In the genomic region with DNA sequence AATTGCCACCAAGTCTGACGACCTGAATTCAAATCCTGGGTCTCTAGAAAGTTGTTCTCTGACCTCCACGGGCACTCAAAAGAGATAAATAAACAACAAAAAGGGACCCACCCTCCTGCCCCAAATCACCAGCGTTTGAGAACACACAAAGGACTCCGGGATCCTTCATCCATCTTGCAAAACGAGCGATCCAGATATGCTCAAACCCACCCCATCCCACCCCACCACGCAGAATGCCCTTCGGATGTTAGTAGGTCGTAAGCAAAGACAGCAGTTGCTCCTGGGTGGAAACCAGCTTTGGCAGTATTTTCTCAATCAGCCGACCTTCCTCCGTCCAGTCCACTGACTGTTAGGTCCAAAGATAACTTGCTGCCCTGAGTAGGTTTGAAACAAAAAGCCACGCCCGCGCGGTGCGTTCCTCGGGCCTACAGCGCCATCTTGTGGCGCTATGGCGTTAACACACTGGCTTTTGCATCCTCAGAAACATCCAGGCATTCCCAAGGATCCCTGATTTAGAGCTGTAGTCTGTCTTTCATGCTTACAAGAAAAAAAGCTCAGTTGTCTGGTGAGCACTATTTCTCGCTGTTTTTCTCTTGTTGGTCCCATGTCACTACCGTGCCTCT, we compare ENCODE assay signal across 8 mouse cellular contexts. TPM values are rescaled to one million over a fixed set of nuclear protein-coding genes. Genes with fewer than 3 reads are reported as not detected.
DNase-seq lines count a peak whose midpoint lies in the region; ATAC-seq lines count a peak whose summit lies in the region.

No protein-coding gene starts in this region.

- ATAC-seq in forebrain, embryonic 11.5 days (replicated peaks; ENCODE audit: low FRiP score): peak; percentile 71
- no peak; the same call in 1 of the 2 replicates for ATAC-seq in heart, embryonic 16.5 days (replicated peaks; ENCODE audit: extremely low read depth, insufficient read depth, low FRiP score)
- no peak for ATAC-seq in liver, embryonic 13.5 days (ENCODE audit: low read depth)
- peak; percentile 80; the same call in 1 of the 2 replicates for ATAC-seq in neural tube, embryonic 15.5 days (ENCODE audit: low FRiP score)
- ATAC-seq in erythroid progenitor cell, adult 5-6 weeks (replicated peaks; ENCODE audit: low FRiP score, poor library complexity, severe bottlenecking): no peak

- H3K4me1 ChIP-seq in forebrain, embryonic 11.5 days (replicated peaks; ENCODE audit: control insufficient read depth, insufficient read depth, low read length): no peaks in the 10 kb centered on the region
- H3K4me1 ChIP-seq in heart, embryonic 16.5 days (ENCODE audit: control insufficient read depth, insufficient read depth, low read length): no peaks in the 10 kb centered on the region
- H3K4me1 ChIP-seq in liver, embryonic 13.5 days (replicated peaks): no peaks in the 10 kb centered on the region
- H3K4me1 ChIP-seq in neural tube, embryonic 15.5 days: peaks cover 2% of the 10 kb centered on the region; the same call in 1 of the 2 replicates

- peak overlapping the region; percentile 47; the same call in 1 of the 2 replicates for H3K9ac ChIP-seq in forebrain, embryonic 11.5 days (ENCODE audit: low read length)
- H3K9ac ChIP-seq in heart, embryonic 16.5 days (ENCODE audit: low read length): peak overlapping the region; percentile 55
- H3K9ac ChIP-seq in liver, embryonic 13.5 days: no peak overlapping the region
- 0 out of 2 replicates have a peak overlapping the region, but pooled peaks have one; percentile 41 for H3K9ac ChIP-seq in neural tube, embryonic 15.5 days (replicated peaks)

- no peaks in the 10 kb centered on the region for H3K36me3 ChIP-seq in forebrain, embryonic 11.5 days (ENCODE audit: control insufficient read depth, insufficient read depth, low read length)
- no peaks in the 10 kb centered on the region for H3K36me3 ChIP-seq in heart, embryonic 16.5 days (ENCODE audit: control insufficient read depth, insufficient read depth)
- no peaks in the 10 kb centered on the region for H3K36me3 ChIP-seq in liver, embryonic 13.5 days
- no peaks in the 10 kb centered on the region for H3K36me3 ChIP-seq in neural tube, embryonic 15.5 days

- H3K4me2 ChIP-seq in forebrain, embryonic 11.5 days (ENCODE audit: low read depth, low read length, severe bottlenecking): peak overlapping the region; percentile 45
- peak overlapping the region; percentile 66 for H3K4me2 ChIP-seq in heart, embryonic 16.5 days (ENCODE audit: low read depth, low read length)
- peak overlapping the region; percentile 31; the same call in 1 of the 2 replicates for H3K4me2 ChIP-seq in liver, embryonic 13.5 days
- peak overlapping the region; percentile 60 for H3K4me2 ChIP-seq in neural tube, embryonic 15.5 days

- H3K9me3 ChIP-seq in forebrain, embryonic 11.5 days (ENCODE audit: control insufficient read depth, low read length): no peaks in the 10 kb centered on the region
- H3K9me3 ChIP-seq in heart, embryonic 16.5 days (replicated peaks; ENCODE audit: control insufficient read depth, low read length): no peaks in the 10 kb centered on the region
- no peaks in the 10 kb centered on the region for H3K9me3 ChIP-seq in liver, embryonic 13.5 days (replicated peaks)
- no peaks in the 10 kb centered on the region for H3K9me3 ChIP-seq in neural tube, embryonic 15.5 days (replicated peaks)

- no peaks in the 10 kb centered on the region; the same call in 1 of the 2 replicates for H3K27me3 ChIP-seq in forebrain, embryonic 11.5 days (ENCODE audit: control insufficient read depth, insufficient read depth, low read length)
- 0 out of 2 replicates have a peak, but pooled peaks cover 2% of the 10 kb centered on the region for H3K27me3 ChIP-seq in heart, embryonic 16.5 days (ENCODE audit: control insufficient read depth, insufficient read depth, low read length)
- no peaks in the 10 kb centered on the region for H3K27me3 ChIP-seq in liver, embryonic 13.5 days
- H3K27me3 ChIP-seq in neural tube, embryonic 15.5 days (replicated peaks): peaks cover 5% of the 10 kb centered on the region; the same call in 1 of the 2 replicates

- DNase-seq in ES-CJ7 (ENCODE audit: low read depth, low spot score): peak; percentile 71
- DNase-seq in c-Kit-positive CD71-negative TER-119-negative erythroid progenitor cells, embryonic 14.5 days (ENCODE audit: low read depth): peak; percentile 30
- peak; percentile 88 for DNase-seq in forebrain, embryonic 11.5 days (ENCODE audit: low spot score)
- DNase-seq in kidney, postnatal 25 days: peak; percentile 66 to 79
- no peak for DNase-seq in liver, embryonic 13.5 days

- WGBS in forebrain, embryonic 11.5 days: 15% methylated on average over 22 of the region's 22 CpGs
- WGBS in heart, embryonic 16.5 days: 12% methylated on average over 22 of the region's 22 CpGs
- 13% methylated on average over 22 of the region's 22 CpGs for WGBS in liver, embryonic 13.5 days (ENCODE audit: insufficient replicate concordance)
- 13% methylated on average over 22 of the region's 22 CpGs for WGBS in neural tube, embryonic 15.5 days

- peak overlapping the region; percentile 25 for H3K4me3 ChIP-seq in forebrain, embryonic 11.5 days (ENCODE audit: low read depth, low read length)
- peak overlapping the region; percentile 44 for H3K4me3 ChIP-seq in heart, embryonic 16.5 days (ENCODE audit: low read length)
- H3K4me3 ChIP-seq in liver, embryonic 13.5 days (replicated peaks): no peak overlapping the region
- peak overlapping the region; percentile 35 for H3K4me3 ChIP-seq in neural tube, embryonic 15.5 days (replicated peaks)

- no peak overlapping the region for H3K27ac ChIP-seq in forebrain, embryonic 11.5 days (ENCODE audit: low read depth, low read length)
- H3K27ac ChIP-seq in heart, embryonic 16.5 days (ENCODE audit: low read length): no peak overlapping the region
- no peak overlapping the region for H3K27ac ChIP-seq in liver, embryonic 13.5 days
- no peak overlapping the region for H3K27ac ChIP-seq in neural tube, embryonic 15.5 days (replicated peaks)

RNA-seq across cellular contexts. Expression of a gene that starts 25.6 kb away (rescaled TPM):
- 21.8 and 23.8 TPM in 2 replicates for polyA plus RNA-seq in forebrain, embryonic 11.5 days (2014; fragmentation: Nextera tagmentation; extraction: Ambion mirVana)
- polyA plus RNA-seq in heart, embryonic 16.5 days (2015; fragmentation: Nextera tagmentation; extraction: Ambion mirVana): 0.14 and 0.28 TPM in 2 replicates
- not detected in 2 replicates for polyA plus RNA-seq in liver, embryonic 13.5 days (2015; fragmentation: Nextera tagmentation; extraction: Ambion mirVana)
- 1.8 and 1.9 TPM in 2 replicates for polyA plus RNA-seq in neural tube, embryonic 15.5 days (2015; fragmentation: Nextera tagmentation; extraction: Ambion mirVana)
- not detected in 2 replicates for total RNA-seq in erythroid progenitor cell, adult 5-6 weeks (2015; ENCODE audit: low replicate concordance)
- not detected in 2 replicates for total RNA-seq in erythroid progenitor cell, adult 5-6 weeks (2017; ENCODE audit: low replicate concordance)

RNA-seq across cellular contexts. Expression of a gene that starts 36.5 kb away (rescaled TPM):
- polyA plus RNA-seq in forebrain, embryonic 11.5 days (2014; fragmentation: Nextera tagmentation; extraction: Ambion mirVana): 0.41 and 0.48 TPM in 2 replicates
- polyA plus RNA-seq in heart, embryonic 16.5 days (2015; fragmentation: Nextera tagmentation; extraction: Ambion mirVana): 2.5 and 4.8 TPM in 2 replicates
- polyA plus RNA-seq in liver, embryonic 13.5 days (2015; fragmentation: Nextera tagmentation; extraction: Ambion mirVana): 0.45 and 0.50 TPM in 2 replicates
- polyA plus RNA-seq in neural tube, embryonic 15.5 days (2015; fragmentation: Nextera tagmentation; extraction: Ambion mirVana): 0.27 and 6.4 TPM in 2 replicates
- not detected in 2 replicates for total RNA-seq in erythroid progenitor cell, adult 5-6 weeks (2015; ENCODE audit: low replicate concordance)
- total RNA-seq in erythroid progenitor cell, adult 5-6 weeks (2017; ENCODE audit: low replicate concordance): not detected in 2 replicates

Comparison
In these comparisons a context has a peak if more than half of its experiments do, and no peak if none do; other contexts are left out.
1. ATAC-seq: peak in forebrain, embryonic 11.5 days (single experiment) and neural tube, embryonic 15.5 days (single experiment); none in heart, embryonic 16.5 days (single experiment), liver, embryonic 13.5 days (single experiment) and erythroid progenitor cell, adult 5-6 weeks (single experiment).
2. Peak in every context shown above with its lines, with median percentiles within 50 percentile points of each other: H3K4me2 ChIP-seq.